21 mouse cellular contexts compared by ENCODE assay signal in genomic region chr8:8809835-8810439, GRCm38 (mm10).
DNase-seq lines count a peak whose midpoint lies in the region; ATAC-seq lines count a peak whose summit lies in the region.
"Had no signal": no experiment of that assay in that cellular context is flagged by ENCODE, and none has a peak within 500 bp of the region (broad histone marks: within the 10 kb centered on the region; RNA-seq: fewer than 3 reads in every experiment).

No protein-coding gene starts in this region.

- H3K9ac ChIP-seq in hindbrain, embryonic 16.5 days (ENCODE audit: low read depth, low read length): no peak overlapping the region
- H3K9ac ChIP-seq: forebrain, embryonic 12.5 days; heart, embryonic 15.5 days; hindbrain, embryonic 15.5 days had no signal

- intact Hi-C loops in heart, postnatal 10 days (cut with DNase I): no loop called here

- H3K4me3 ChIP-seq in hindbrain, embryonic 10.5 days: no peak overlapping the region
- no peak overlapping the region for H3K4me3 ChIP-seq in hindbrain, embryonic 16.5 days (ENCODE audit: low read length)
- H3K4me3 ChIP-seq: forebrain, embryonic 12.5 days; heart, embryonic 15.5 days; hindbrain, embryonic 15.5 days; left cerebral cortex, adult 2 months; limb, embryonic 10.5 days; midbrain, embryonic 10.5 days had no signal

- H3K9me3 ChIP-seq in hindbrain, embryonic 10.5 days: no peaks in the 10 kb centered on the region
- no peaks in the 10 kb centered on the region for H3K9me3 ChIP-seq in hindbrain, embryonic 16.5 days (ENCODE audit: control insufficient read depth, low read length)
- H3K9me3 ChIP-seq: forebrain, embryonic 12.5 days; G1E; heart, embryonic 15.5 days; hindbrain, embryonic 15.5 days; limb, embryonic 10.5 days; midbrain, embryonic 10.5 days had no signal

- 61% methylated on average over 9 of the region's 9 CpGs for WGBS in hindbrain, embryonic 10.5 days
- WGBS in hindbrain, embryonic 16.5 days: 45% methylated on average over 9 of the region's 9 CpGs

- H3K27me3 ChIP-seq in hindbrain, embryonic 10.5 days (ENCODE audit: insufficient read depth, poor library complexity, severe bottlenecking): no peaks in the 10 kb centered on the region
- no peaks in the 10 kb centered on the region for H3K27me3 ChIP-seq in hindbrain, embryonic 16.5 days (replicated peaks; ENCODE audit: control insufficient read depth, insufficient read depth, low read length)
- H3K27me3 ChIP-seq: forebrain, embryonic 12.5 days; heart, embryonic 15.5 days; hindbrain, embryonic 15.5 days had no signal

- no peak overlapping the region for H3K4me2 ChIP-seq in hindbrain, embryonic 16.5 days (ENCODE audit: low read length)
- H3K4me2 ChIP-seq: forebrain, embryonic 12.5 days; heart, embryonic 15.5 days; hindbrain, embryonic 15.5 days had no signal

- H3K36me3 ChIP-seq in hindbrain, embryonic 10.5 days: no peaks in the 10 kb centered on the region
- H3K36me3 ChIP-seq in hindbrain, embryonic 16.5 days (ENCODE audit: control insufficient read depth, insufficient read depth, low read length): no peaks in the 10 kb centered on the region
- H3K36me3 ChIP-seq: forebrain, embryonic 12.5 days; G1E; heart, embryonic 15.5 days; hindbrain, embryonic 15.5 days; limb, embryonic 10.5 days; midbrain, embryonic 10.5 days had no signal

- peaks cover 16% of the 10 kb centered on the region; the same call in 1 of the 2 replicates for H3K4me1 ChIP-seq in hindbrain, embryonic 10.5 days (replicated peaks)
- H3K4me1 ChIP-seq in hindbrain, embryonic 16.5 days (ENCODE audit: control insufficient read depth, insufficient read depth, low read depth, low read length): no peaks in the 10 kb centered on the region
- H3K4me1 ChIP-seq: forebrain, embryonic 12.5 days; heart, embryonic 15.5 days; midbrain, embryonic 10.5 days had no signal

- 0 out of 2 replicates have a peak overlapping the region, but pooled peaks have one; percentile 12 for H3K27ac ChIP-seq in hindbrain, embryonic 10.5 days
- H3K27ac ChIP-seq in hindbrain, embryonic 16.5 days (ENCODE audit: low read depth, low read length): no peak overlapping the region
- H3K27ac ChIP-seq: forebrain, embryonic 12.5 days; heart, embryonic 15.5 days; hindbrain, embryonic 15.5 days; left cerebral cortex, adult 2 months; limb, embryonic 10.5 days; midbrain, embryonic 10.5 days had no signal

- no peak for DNase-seq in hindbrain, embryonic 10.5 days (ENCODE audit: low spot score)
- peak; percentile 27 for DNase-seq in forelimb bud, embryonic 11.5 days (ENCODE audit: low read depth, low spot score)
- DNase-seq in kidney, adult 8-10 months: peak; percentile 28 to 53
- peak; percentile 44 for DNase-seq in kidney, postnatal 14 days
- no peak for DNase-seq in heart, postnatal 10 days
- no peak for DNase-seq in gastrocnemius, postnatal 10 days
- no peak for DNase-seq in right cerebral cortex, postnatal 4 days
- DNase-seq: adrenal gland, postnatal 14 days; gastrocnemius, postnatal 25 days; layer of hippocampus, adult 9-11 months; retina, postnatal 1 day; thymus, postnatal 14 days had no signal

- ATAC-seq in hindbrain, embryonic 16.5 days: no peak
- ATAC-seq: intestine, postnatal 0 days had no signal

Comparison
In these comparisons a context has a peak if more than half of its experiments do, and no peak if none do; other contexts are left out.
1. DNase-seq: peak in forelimb bud, embryonic 11.5 days (single experiment), kidney, adult 8-10 months (2 of 2) and kidney, postnatal 14 days (single experiment); none in hindbrain, embryonic 10.5 days (single experiment), heart, postnatal 10 days (0 of 2), gastrocnemius, postnatal 10 days (single experiment) and right cerebral cortex, postnatal 4 days (single experiment).